Mouse (Mus musculus) intestine, postnatal 0 days (tissue): ENCODE data around the gene Zfp941. TPM values are rescaled to one million over a fixed set of nuclear protein-coding genes. Genes with fewer than 3 reads are reported as not detected.
"Not testable (repeated sequence)": the region's sequence is repeated elsewhere in the genome, so short reads cannot be mapped to it uniquely, and the experiment has no call there.

Experiments used
- ATAC-seq: fragments of 200-750 bp; cut with Nextera tagmentation; 2 replicates; pipeline ENCODE4 v1.8.0; 2017; ENCODE audit warnings: mild to moderate bottlenecking, moderate TSS enrichment, moderate library complexity
- H3K27ac ChIP-seq: fragments of 300-500 bp; sonication (generic); 2 replicates; pipeline ENCODE4 v1.5.1; 2014; ENCODE audit warnings: mild to moderate bottlenecking, low read depth, low read length, moderate library complexity
- H3K27me3 ChIP-seq: fragments of 300-500 bp; sonication (generic); replicated peaks from 2 replicates; pipeline ENCODE4 v1.6.1; 2014; ENCODE audit warnings: low read length, mixed read lengths; ENCODE audit not compliant: control insufficient read depth, insufficient read depth
- H3K36me3 ChIP-seq: fragments of 300-500 bp; sonication (generic); 2 replicates; pipeline ENCODE4 v1.6.1; 2014; ENCODE audit warnings: mild to moderate bottlenecking, moderate library complexity; ENCODE audit not compliant: control insufficient read depth, insufficient read depth
- H3K4me1 ChIP-seq: fragments of 300-500 bp; sonication (generic); replicated peaks from 2 replicates; pipeline ENCODE4 v1.6.1; 2014; ENCODE audit warnings: antibody characterized with exemption, low read length, mixed read lengths; ENCODE audit not compliant: control insufficient read depth, insufficient read depth
- H3K4me2 ChIP-seq: fragments of 300-500 bp; sonication (generic); replicated peaks from 2 replicates; pipeline ENCODE4 v1.6.1; 2014; ENCODE audit warnings: low read depth, mild to moderate bottlenecking, moderate library complexity
- H3K4me3 ChIP-seq: fragments of 300-500 bp; sonication (generic); 2 replicates; pipeline ENCODE4 v1.5.1; 2014; ENCODE audit warnings: low read depth, low read length
- H3K9ac ChIP-seq: fragments of 300-500 bp; sonication (generic); 2 replicates; pipeline ENCODE4 v1.6.1; 2014; ENCODE audit warnings: mild to moderate bottlenecking, low read depth, low read length
- H3K9me3 ChIP-seq: fragments of 300-500 bp; sonication (generic); 2 replicates; pipeline ENCODE4 v1.6.1; 2016; ENCODE audit warnings: mixed run types; ENCODE audit not compliant: control insufficient read depth
- CTCF ChIP-seq: sonication (generic); IDR thresholded peaks from 2 replicates; pipeline ENCODE4 v1.5.1; 2016; ENCODE audit warnings: low read depth, mild to moderate bottlenecking, control low read depth, antibody characterized with exemption, moderate library complexity
- WGBS: fragments of 180-500 bp; shearing (Covaris S2); extraction: QIAGEN DNeasy Blood & Tissue Kit; methylation state at CpG from one replicate; pipeline ENCODE4 v1.1.7; 2014; 5-methylcytosine and 5-hydroxymethylcytosine counted together
- polyA plus RNA-seq: library from polyadenylated mRNA; unstranded; fragments of >200 nt; fragmentation: Nextera tagmentation; extraction: Ambion mirVana; gene quantifications from 2 replicates; pipeline ENCODE4 v1.2.1, GENCODE M21; 2015

Zfp941 gene
- polyA plus RNA-seq, 1 experiment from 2014 or later: 0.76 TPM

GRCm38 (mm10) chr7:140793541-140793940 lies 28.4 kb downstream of the Zfp941 start:
- Histone ChIP-seq H3K9ac (no peak overlapping the region), H3K27me3 (no peaks in the 10 kb centered on the region), H3K4me1 (no peaks in the 10 kb centered on the region), H3K27ac (no peak overlapping the region), H3K36me3 (no peaks in the 10 kb centered on the region), H3K9me3 (no peaks in the 10 kb centered on the region), H3K4me3 (no peak overlapping the region), H3K4me2 (no peak overlapping the region)
- WGBS: 47% methylated on average over 4 of the region's 4 CpGs
- no peak for ATAC-seq
- no peak for TF ChIP-seq CTCF

DNA sequence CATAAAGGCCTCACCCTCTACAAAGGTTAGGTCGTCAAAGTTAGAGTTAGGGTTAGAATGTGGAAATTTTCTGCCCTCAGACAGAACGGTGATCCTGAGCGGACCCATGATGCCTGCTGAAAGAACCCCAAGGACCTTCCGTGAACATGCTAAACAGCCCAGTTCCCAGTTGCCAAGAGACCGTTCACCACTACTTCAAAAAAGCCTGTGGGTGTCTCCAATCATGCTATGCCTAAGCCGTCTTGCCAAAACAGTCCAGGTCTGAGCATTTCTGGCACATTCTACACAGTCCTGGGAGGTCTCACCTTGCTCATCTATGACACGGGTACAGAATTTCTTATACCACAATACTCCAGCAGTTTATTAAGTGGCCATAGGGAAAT lies 33.9 kb downstream of the Zfp941 start:
- no peak overlapping the region for H3K9ac ChIP-seq
- H3K36me3 ChIP-seq: no peaks in the 10 kb centered on the region
- ATAC-seq: no peak
- H3K4me3 ChIP-seq: no peak overlapping the region
- 85% methylated on average over 7 of the region's 7 CpGs for WGBS
- H3K27me3 ChIP-seq: no peaks in the 10 kb centered on the region
- no peaks in the 10 kb centered on the region for H3K4me1 ChIP-seq
- H3K9me3 ChIP-seq: no peaks in the 10 kb centered on the region
- H3K27ac ChIP-seq: no peak overlapping the region
- TF ChIP-seq CTCF: no peak
- H3K4me2 ChIP-seq: no peak overlapping the region

DNA sequence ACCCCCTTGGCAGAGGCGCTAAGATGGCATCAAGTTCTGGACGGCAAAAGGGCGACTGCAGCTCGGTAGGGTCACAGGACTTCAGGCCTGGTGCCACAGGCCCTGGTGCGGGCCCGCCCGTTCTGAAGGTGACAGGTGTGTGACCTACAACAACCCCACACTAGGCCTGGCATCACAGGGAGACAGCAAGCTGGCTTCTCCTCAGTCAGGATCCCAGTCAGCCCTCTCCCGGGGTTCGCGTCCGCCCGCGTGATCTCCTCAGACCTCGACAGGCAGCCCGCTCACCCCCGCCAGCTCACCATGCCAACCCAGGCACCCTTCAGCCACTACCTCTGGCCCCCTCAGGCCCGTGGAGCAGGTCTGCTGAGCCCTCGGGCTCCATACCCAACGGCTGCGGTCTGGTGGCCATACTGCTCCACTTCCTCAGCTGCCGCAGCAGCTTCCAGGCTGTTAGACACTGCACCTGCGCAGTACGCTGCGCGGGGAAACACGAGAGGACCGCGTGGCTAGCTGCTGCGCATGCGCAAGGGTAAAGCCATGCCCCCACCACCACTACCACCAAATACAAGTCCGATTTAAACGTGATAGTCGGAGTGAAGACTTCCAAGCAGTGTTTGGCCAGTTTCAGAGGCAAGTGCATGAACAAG lies 34.4 kb downstream of the Zfp941 start, which contains the start of gene Syce1:
Gene Syce1, minus strand, starts transcription at position 447 of the 647 bp plus-strand sequence.
- no peak for TF ChIP-seq CTCF
- no peak within 1 kb of the TSS for H3K4me2 ChIP-seq
- no peak within 1 kb of the TSS for H3K9ac ChIP-seq
- H3K9me3 ChIP-seq: no peaks in the 10 kb centered on the region
- 77% methylated on average over 33 of the region's 33 CpGs for WGBS
- no peak within 1 kb of the TSS for H3K27ac ChIP-seq
- H3K4me1 ChIP-seq: no peaks in the 10 kb centered on the region
- no peaks in the 10 kb centered on the region for H3K36me3 ChIP-seq
- H3K27me3 ChIP-seq: no peaks in the 10 kb centered on the region
- ATAC-seq: no peak
- H3K4me3 ChIP-seq: no peak within 1 kb of the TSS

DNA sequence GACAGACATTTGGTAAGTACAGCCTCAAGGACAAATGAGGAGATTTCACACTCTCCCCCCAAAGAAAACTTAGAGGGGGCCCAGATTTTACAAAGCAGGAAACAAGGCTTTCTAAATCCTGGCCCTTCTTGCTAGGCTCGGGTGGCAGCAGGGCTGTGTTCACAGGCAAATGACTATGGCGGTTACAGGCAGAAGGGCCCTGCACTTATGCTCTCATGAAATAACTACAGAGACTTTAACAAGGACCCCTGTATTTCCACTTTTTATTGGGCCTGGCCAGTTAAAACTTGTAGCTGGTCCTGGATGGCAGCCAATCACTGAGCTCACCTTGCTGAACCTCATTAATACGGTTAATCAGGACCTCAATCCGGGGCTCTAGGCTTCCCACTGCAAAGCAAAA lies 41.4 kb downstream of the Zfp941 start:
- Histone ChIP-seq H3K36me3 (no peaks in the 10 kb centered on the region), H3K9me3 (no peaks in the 10 kb centered on the region), H3K27ac (no peak overlapping the region), H3K4me2 (no peak overlapping the region), H3K4me3 (no peak overlapping the region), H3K9ac (no peak overlapping the region), H3K27me3 (no peaks in the 10 kb centered on the region), H3K4me1 (no peaks in the 10 kb centered on the region)
- no peak for ATAC-seq
- TF ChIP-seq CTCF: no peak
- WGBS: 88% methylated on average over 4 of the region's 4 CpGs

- WGBS: 67% methylated on average over 12 of the region's 12 CpGs
- no peaks in the 10 kb centered on the region for H3K36me3 ChIP-seq
- ATAC-seq: no peak
- no peak overlapping the region for H3K4me3 ChIP-seq
- H3K27me3 ChIP-seq: no peaks in the 10 kb centered on the region
- H3K4me1 ChIP-seq: no peaks in the 10 kb centered on the region
- no peak overlapping the region for H3K9ac ChIP-seq
- H3K4me2 ChIP-seq: no peak overlapping the region
- no peaks in the 10 kb centered on the region for H3K9me3 ChIP-seq
- no peak overlapping the region for H3K27ac ChIP-seq
- peak; percentile 20; the same call in 1 of the 2 replicates for TF ChIP-seq CTCF
These were observed 55.9 kb downstream of the Zfp941 start for GRCm38 (mm10) chr7:140765888-140766739.

- not testable (repeated sequence) for H3K27me3 ChIP-seq, H3K9ac ChIP-seq, H3K27ac ChIP-seq, ATAC-seq, H3K4me3 ChIP-seq, H3K36me3 ChIP-seq, H3K4me1 ChIP-seq, H3K9me3 ChIP-seq, H3K4me2 ChIP-seq
- WGBS: 65% methylated on average over 1 of the region's 1 CpGs
These were observed 56.6 kb downstream of the Zfp941 start for GRCm38 (mm10) chr7:140765391-140765790.
